Mouse (Mus musculus) heart, postnatal 14 days (tissue): ENCODE results near the gene Brpf3. TPM values are rescaled to one million over a fixed set of nuclear protein-coding genes. Genes with fewer than 3 reads are reported as not detected.
"Not testable (repeated sequence)": the region's sequence is repeated elsewhere in the genome, so short reads cannot be mapped to it uniquely, and the experiment has no call there.

Source experiments
- DNase-seq, 2 experiments: peaks; one replicate each; pipeline ENCODE4 v3.0.0; 2021 to 2022
- intact Hi-C: fragments of 180-260 bp; cut with DNase I; formaldehyde crosslinking; loops from one replicate; pipeline ENCODE4 v1.15.1; 2025
- long read RNA-seq, 2 experiments: library from polyadenylated mRNA; stranded (forward); transcript quantifications; one replicate each; pipeline ENCODE4 v2.0.0; 2021
- total RNA-seq, 2 experiments: library from RNA; stranded (reverse); gene quantifications; 2 replicates each; pipeline ENCODE4 v1.2.3; 2021

Brpf3 gene
- total RNA-seq = 10 to 100 TPM; 17.2 to 18.5 TPM
- long read RNA-seq, experiment 1, full-length matches to known transcripts = 2 of 6 reads
- long read RNA-seq, experiment 1, partial matches to known transcripts = 1 of 6 reads
- long read RNA-seq, experiment 1, other reads (novel, unspliced or antisense) = 3 of 6 reads
- long read RNA-seq, experiment 2, partial matches to known transcripts = 1 of 3 reads
- long read RNA-seq, experiment 2, other reads (novel, unspliced or antisense) = 2 of 3 reads

GRCm38 (mm10) chr17:28800671-28801412 is at the start of gene Brpf3:
Brpf3 (plus strand) TSS chr17:28801090.
- intact Hi-C loops = loop anchor here (2.0 kb wide), 2 partner anchors 38 to 108 kb away; no protein-coding TSS in a partner anchor

GRCm38 (mm10) chr17:28756447-28756846 is 44.4 kb upstream of the Brpf3 start:
- intact Hi-C loops = no loop called here
- no peak for DNase-seq

More at GRCm38 (mm10) chr17:28800671-28801412, at the start of gene Brpf3:
- DNase-seq = peak; percentile 85 to 88

- DNase-seq = peak; percentile 20 to 33
- intact Hi-C loops = no loop called here
Observed at GRCm38 (mm10) chr17:28757470-28757869, 43.4 kb upstream of the Brpf3 start.

GRCm38 (mm10) chr17:28760736-28761312 is 40.1 kb upstream of the Brpf3 start:
- intact Hi-C loops = no loop called here
- DNase-seq = no peak

GRCm38 (mm10) chr17:28761871-28762270 is 39.0 kb upstream of the Brpf3 start:
- DNase-seq = peak; percentile 81 to 89
- intact Hi-C loops = loop anchor here (1.0 to 2.0 kb wide), 3 partner anchors 39 to 165 kb away; partner anchors contain the start of genes Brpf3, Mapk14 and Slc26a8

- no peak for DNase-seq
- intact Hi-C loops = no loop called here
Observed at GRCm38 (mm10) chr17:28766203-28766602, 34.7 kb upstream of the Brpf3 start.

- no peak for DNase-seq
- intact Hi-C loops = no loop called here
Observed at GRCm38 (mm10) chr17:28766781-28767515, 33.9 kb upstream of the Brpf3 start.

- peak in 1 of 2 experiments; percentile 29 for DNase-seq
- intact Hi-C loops = no loop called here
Observed at GRCm38 (mm10) chr17:28769121-28769874, 31.6 kb upstream of the Brpf3 start, which contains the start of gene Mapk13. Mapk13 (plus strand) TSS chr17:28769297.

- intact Hi-C loops = no loop called here
- DNase-seq = peak in 1 of 2 experiments; percentile 28
Observed at GRCm38 (mm10) chr17:28769875-28770421, 30.9 kb upstream of the Brpf3 start.

- DNase-seq = no peak
- intact Hi-C loops = no loop called here
Observed at GRCm38 (mm10) chr17:28771289-28771688, 29.6 kb upstream of the Brpf3 start.

GRCm38 (mm10) chr17:28774303-28774702 is 26.6 kb upstream of the Brpf3 start:
- DNase-seq, intact Hi-C loops: not testable (repeated sequence)

GRCm38 (mm10) chr17:28775161-28775560 is 25.7 kb upstream of the Brpf3 start:
- no peak for DNase-seq
- intact Hi-C loops = no loop called here

- DNase-seq = no peak
- intact Hi-C loops = no loop called here
Observed at GRCm38 (mm10) chr17:28776817-28777216, 24.1 kb upstream of the Brpf3 start.

GRCm38 (mm10) chr17:28777231-28778005 is 23.5 kb upstream of the Brpf3 start:
- intact Hi-C loops = no loop called here

GRCm38 (mm10) chr17:28779735-28780134 is 21.2 kb upstream of the Brpf3 start:
- DNase-seq = no peak
- intact Hi-C loops = no loop called here

More at GRCm38 (mm10) chr17:28777231-28778005, 23.5 kb upstream of the Brpf3 start:
- DNase-seq = peak; percentile 53 to 57

GRCm38 (mm10) chr17:28780836-28781235 is 20.1 kb upstream of the Brpf3 start:
- no peak for DNase-seq
- intact Hi-C loops = no loop called here

GRCm38 (mm10) chr17:28781290-28782045 is 19.4 kb upstream of the Brpf3 start:
- intact Hi-C loops = no loop called here
- peak; percentile 22 to 45 for DNase-seq

- no peak for DNase-seq
- intact Hi-C loops = no loop called here
Observed at GRCm38 (mm10) chr17:28785036-28785435, 15.9 kb upstream of the Brpf3 start.
